Mouse (Mus musculus): Measurements from ENCODE around the gene Prnd.

- TF ChIP-seq CTCF (IDR thresholded peaks at IDR 0.05; ENCODE audit: low read depth, low read length) (no peak), POLR2A (IDR thresholded peaks at IDR 0.05; ENCODE audit: borderline replicate concordance, low read depth, low read length) (no peak)
Measured at GRCm38 (mm10) chr2:131902423-131902822, 48.2 kb upstream of the Prnd start.

Measured in bone marrow macrophage, adult 2 months (primary cell).